Mouse (Mus musculus): ENCODE measurements around the gene Zfp512b.

The Zfp512b gene

DNA sequence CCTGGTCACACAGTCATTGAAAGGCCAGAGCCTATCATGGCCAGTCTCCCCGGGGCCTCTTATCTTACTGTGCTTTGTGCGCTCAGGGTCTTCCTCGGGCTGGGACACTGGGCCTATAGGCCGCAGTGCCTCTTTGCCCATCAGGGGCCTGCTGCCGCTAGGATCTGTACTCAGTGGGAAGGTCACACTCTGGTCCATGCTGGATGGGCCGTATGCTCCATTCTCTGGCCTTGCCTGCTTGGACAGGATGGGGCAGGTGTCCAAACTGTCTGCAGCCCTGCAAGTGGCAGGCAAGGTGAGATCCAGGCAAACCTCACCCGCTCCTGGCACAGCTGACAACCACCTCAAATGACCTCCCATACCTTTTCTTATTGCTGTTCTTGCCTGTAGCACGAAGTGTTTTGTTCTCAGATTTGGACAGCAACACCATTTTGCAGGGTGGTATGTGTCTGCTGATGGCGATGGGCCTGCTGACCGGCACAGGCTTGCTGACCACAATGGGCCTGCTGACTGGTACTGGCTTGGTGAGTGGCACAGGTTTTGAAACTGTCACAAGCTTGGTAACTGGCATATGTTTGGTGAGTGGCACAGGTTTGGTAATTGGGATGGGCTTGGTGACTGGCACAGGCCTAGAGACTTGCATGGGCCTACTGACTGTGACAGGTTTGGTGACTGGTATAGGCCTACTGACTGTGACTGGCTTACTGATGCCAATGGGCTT lies 3.4 kb downstream of the Zfp512b start:
- no peak for DNase-seq (ENCODE audit: low read depth)

- DNase-seq (ENCODE audit: low read depth): no peak
These were observed 4.3 kb downstream of the Zfp512b start for GRCm38 (mm10) chr2:181588229-181588780.

- no peak for DNase-seq (ENCODE audit: low read depth)
These were observed 4.8 kb downstream of the Zfp512b start for GRCm38 (mm10) chr2:181587796-181588195.

DNA sequence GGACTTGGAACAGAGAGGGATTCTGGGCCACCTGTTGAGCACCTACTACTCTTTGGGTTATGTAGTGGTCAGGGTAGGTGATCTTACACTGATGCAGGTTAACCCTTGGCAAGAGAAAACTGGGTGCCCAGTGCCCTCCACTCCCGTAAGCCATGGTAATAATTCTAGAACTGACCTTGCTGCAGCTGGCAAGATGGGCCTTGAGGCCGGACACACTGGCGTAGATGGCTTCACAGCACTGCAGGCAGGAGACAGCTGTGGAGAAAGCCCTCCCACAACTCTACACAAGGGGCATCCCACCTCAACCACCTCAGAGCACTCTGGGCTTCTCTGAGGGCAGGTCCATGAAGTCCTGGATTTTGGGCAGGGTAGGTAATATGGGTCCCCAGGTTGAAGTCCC lies 6.5 kb downstream of the Zfp512b start:
- no peak for DNase-seq (ENCODE audit: low read depth)

- DNase-seq (ENCODE audit: low read depth): no peak
These were observed 7.1 kb downstream of the Zfp512b start for GRCm38 (mm10) chr2:181585506-181585905.

GRCm38 (mm10) chr2:181584411-181584942 lies 8.1 kb downstream of the Zfp512b start, which contains the start of gene Uckl1:
TSS of gene Uckl1 (minus strand) at chr2:181584892.
- no peak for DNase-seq (ENCODE audit: low read depth)

- no peak for DNase-seq (ENCODE audit: low read depth)
These were observed 8.9 kb downstream of the Zfp512b start for GRCm38 (mm10) chr2:181583460-181584257.

GRCm38 (mm10) chr2:181582939-181583338 lies 9.7 kb downstream of the Zfp512b start:
- no peak for DNase-seq (ENCODE audit: low read depth)

- no peak for DNase-seq (ENCODE audit: low read depth)
These were observed 10.2 kb downstream of the Zfp512b start for GRCm38 (mm10) chr2:181582358-181582757.

DNA sequence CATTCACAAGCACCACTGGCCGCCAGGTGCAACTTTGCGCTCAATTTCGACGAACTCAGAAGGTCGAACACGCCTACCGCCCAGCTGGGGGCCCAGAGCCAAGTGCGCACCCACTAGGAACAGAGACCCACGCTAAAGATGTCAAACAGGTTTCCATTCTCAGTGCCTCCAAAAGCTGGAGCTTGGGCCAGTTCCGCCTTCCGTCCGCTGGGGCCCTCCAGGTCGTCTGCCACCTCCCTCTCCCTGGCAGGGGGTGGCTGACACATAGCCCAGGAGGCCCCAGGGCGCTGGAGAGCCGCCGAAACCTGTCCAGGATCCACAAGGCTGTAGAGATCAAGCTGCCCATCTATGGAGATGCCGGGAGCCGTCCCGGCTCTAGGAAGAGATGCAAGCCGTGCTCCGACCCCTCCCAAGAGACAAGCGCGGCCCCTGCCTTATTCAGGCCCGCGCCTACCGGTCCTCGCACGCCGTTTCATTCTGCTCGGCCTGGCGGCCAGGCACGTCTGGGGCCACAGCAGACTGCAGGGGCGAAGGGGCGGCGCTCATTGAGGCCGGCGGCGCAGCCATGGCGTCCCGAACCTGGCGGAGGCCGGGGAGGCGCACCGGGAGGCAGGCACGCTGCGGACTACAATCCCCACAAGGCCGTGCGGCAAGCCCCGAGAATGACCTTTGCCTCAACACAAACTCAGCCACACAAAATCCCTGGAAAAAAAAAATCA lies 11.0 kb downstream of the Zfp512b start:
- peak; percentile 39 for DNase-seq (ENCODE audit: low read depth)

DNA sequence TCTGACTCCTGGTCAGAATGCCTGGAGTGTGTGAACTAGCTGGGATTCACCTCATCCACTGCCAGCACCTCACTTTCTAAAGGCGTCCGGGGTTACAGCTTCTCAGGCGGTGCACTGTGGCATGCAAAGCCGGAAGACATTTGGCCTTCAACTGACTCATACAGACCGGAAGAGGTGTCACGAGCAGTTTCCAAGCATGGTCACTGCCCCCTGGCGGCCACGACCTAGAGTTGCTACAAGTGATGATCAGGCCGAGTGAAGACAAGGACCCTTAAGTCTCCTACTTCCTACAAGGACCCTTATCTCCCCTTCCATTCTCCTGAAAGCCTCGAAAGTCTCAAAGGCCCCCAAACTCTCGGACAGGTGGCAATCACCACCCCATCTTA lies 11.6 kb downstream of the Zfp512b start:
- peak; percentile 80 for DNase-seq (ENCODE audit: low read depth)

- no peak for DNase-seq (ENCODE audit: low read depth)
These were observed 12.4 kb downstream of the Zfp512b start for GRCm38 (mm10) chr2:181580131-181580772.

GRCm38 (mm10) chr2:181579681-181580080 lies 12.9 kb downstream of the Zfp512b start:
- DNase-seq (ENCODE audit: low read depth): no peak

DNA sequence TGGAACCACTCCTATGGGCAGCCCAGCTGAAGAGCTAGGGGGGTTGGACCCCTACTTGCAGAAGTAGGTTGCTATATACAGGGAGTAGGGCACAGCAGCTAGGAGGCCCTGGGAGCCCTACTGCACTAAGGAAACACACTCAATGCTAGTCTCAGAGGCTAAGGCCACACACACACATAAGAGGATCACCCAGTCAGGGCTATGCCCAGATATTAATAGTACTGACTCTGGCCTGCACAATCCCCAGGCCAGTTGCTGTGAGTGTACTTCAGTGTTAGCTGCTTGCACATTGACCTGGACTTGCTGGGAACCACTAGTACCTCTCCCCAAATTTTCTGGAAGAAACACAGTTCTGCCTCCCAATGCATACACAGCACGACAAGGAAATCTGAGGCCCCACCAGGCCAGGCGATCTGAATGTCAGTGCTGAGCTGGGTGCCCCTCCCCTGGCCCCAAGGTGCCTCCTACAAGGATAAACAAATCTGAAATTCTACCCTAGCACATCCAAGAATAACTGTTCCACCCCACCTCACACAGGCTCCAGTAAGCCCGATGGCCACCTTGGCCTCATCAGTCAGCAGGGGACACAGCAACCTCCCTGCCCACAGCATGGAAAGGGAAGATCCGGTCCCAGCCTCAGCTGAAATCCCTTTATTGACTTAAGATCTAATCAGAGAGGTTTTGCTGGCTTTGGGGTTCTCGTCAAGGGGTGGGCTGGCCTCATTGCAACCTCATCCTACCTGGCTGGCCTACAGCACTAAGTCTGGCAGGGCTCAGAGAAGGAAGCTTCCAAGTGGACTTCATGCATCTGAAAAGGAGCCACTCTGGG lies 13.6 kb downstream of the Zfp512b start:
- no peak for DNase-seq (ENCODE audit: low read depth)

GRCm38 (mm10) chr2:181577981-181578581 lies 14.5 kb downstream of the Zfp512b start:
- DNase-seq (ENCODE audit: low read depth): no peak

GRCm38 (mm10) chr2:181577126-181577525 lies 15.5 kb downstream of the Zfp512b start:
- DNase-seq (ENCODE audit: low read depth): no peak

DNA sequence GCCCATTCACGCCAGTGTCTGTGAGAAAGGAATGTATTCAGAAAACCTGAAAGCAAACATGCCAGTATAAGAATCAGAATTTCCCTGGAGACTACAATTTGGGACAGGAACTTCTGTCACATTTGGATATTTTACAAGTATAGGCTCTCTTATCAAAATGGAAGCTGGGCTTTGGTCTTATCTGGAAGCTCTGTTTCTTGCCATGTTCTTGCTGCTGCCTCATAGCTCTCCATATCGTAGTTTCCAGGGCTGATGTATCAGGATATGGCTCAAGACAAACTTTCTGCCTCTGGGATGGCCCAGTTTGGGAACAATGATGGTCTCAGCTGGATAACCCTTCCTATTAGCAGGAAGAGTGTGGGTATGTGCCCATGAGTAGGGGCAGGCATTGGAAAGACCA lies 16.0 kb downstream of the Zfp512b start:
- no peak for DNase-seq (ENCODE audit: low read depth)

DNA sequence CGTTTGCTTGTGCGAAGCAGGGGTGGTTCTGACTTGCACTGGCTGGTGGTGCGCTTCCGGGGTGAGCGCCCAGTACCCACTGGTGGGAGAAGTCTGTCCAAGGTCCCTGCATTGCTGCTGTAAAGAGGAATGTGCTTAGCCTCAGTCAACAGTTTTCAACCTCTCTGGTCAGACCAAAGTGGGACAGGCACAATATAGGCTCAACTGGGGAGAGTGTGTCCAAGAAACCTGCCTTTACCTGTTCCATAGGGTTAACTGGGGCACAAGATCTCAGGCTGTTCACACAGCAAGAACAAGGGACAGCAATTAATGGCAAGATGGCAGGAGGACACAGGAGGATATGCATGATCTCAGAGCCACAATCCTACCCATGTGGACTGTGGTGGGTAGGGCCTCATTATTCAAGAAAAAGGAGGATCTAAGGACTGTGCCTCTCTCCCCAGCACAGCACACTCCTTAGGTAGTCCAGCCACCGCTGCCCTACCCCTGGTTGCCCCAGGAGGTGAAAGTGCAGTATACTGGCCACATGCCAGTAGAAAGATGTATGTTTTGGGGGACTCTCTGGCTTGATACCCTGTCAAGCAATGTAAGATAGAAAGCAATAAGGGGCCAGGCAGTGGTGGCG lies 17.6 kb downstream of the Zfp512b start:
- DNase-seq (ENCODE audit: low read depth): no peak

GRCm38 (mm10) chr2:181573961-181574360 lies 18.6 kb downstream of the Zfp512b start:
- no peak for DNase-seq (ENCODE audit: low read depth)

All from fibroblast of lung, adult 2 months (primary cell).